Mouse (Mus musculus): Measurements from ENCODE around the gene Ap2m1. TPM values are rescaled to one million over a fixed set of nuclear protein-coding genes. Genes with fewer than 3 reads are reported as not detected.
A peak's percentile ranks its signal among the peaks of the same experiment; 100 is the strongest.

The Ap2m1 gene
- polyA plus RNA-seq, 1 experiment: 16.9 TPM

- H3K4me1 ChIP-seq (ENCODE audit: control insufficient read depth): peaks cover 53% of the 10 kb centered on the region
- H3K4me3 ChIP-seq (replicated peaks): peak overlapping the region; percentile 95
- peaks cover 33% of the 10 kb centered on the region for H3K36me3 ChIP-seq (ENCODE audit: control insufficient read depth)
- no peaks in the 10 kb centered on the region for H3K9me3 ChIP-seq (ENCODE audit: control insufficient read depth, low read length)
- H3K27me3 ChIP-seq (ENCODE audit: control insufficient read depth): no peaks in the 10 kb centered on the region
- TF ChIP-seq TAL1 (IDR thresholded peaks at IDR 0.05; ENCODE audit: low read length) (no peak), GATA1 (IDR thresholded peaks at IDR 0.05; ENCODE audit: low read length) (no peak)
Measured at GRCm38 (mm10) chr16:20517701-20518374, 17.4 kb upstream of the Ap2m1 start.

GRCm38 (mm10) chr16:20523886-20524285 is 11.4 kb upstream of the Ap2m1 start:
- TF ChIP-seq TAL1 (IDR thresholded peaks at IDR 0.05; ENCODE audit: low read length) (no peak), GATA1 (IDR thresholded peaks at IDR 0.05; ENCODE audit: low read length) (no peak)
- Histone ChIP-seq H3K36me3 (ENCODE audit: control insufficient read depth) (peaks cover 89% of the 10 kb centered on the region), H3K9me3 (ENCODE audit: control insufficient read depth, low read length) (no peaks in the 10 kb centered on the region), H3K4me1 (ENCODE audit: control insufficient read depth) (peaks cover 44% of the 10 kb centered on the region), H3K27me3 (ENCODE audit: control insufficient read depth) (no peaks in the 10 kb centered on the region), H3K4me3 (replicated peaks) (no peak overlapping the region)

- TF ChIP-seq GATA1 (IDR thresholded peaks at IDR 0.05; ENCODE audit: low read length): no peak
- H3K36me3 ChIP-seq (ENCODE audit: control insufficient read depth): peaks cover 93% of the 10 kb centered on the region
- H3K4me3 ChIP-seq (replicated peaks): no peak overlapping the region
- H3K9me3 ChIP-seq (ENCODE audit: control insufficient read depth, low read length): no peaks in the 10 kb centered on the region
- no peaks in the 10 kb centered on the region for H3K27me3 ChIP-seq (ENCODE audit: control insufficient read depth)
- peaks cover 26% of the 10 kb centered on the region for H3K4me1 ChIP-seq (ENCODE audit: control insufficient read depth)
Measured at GRCm38 (mm10) chr16:20528779-20529178, 6.5 kb upstream of the Ap2m1 start.

- H3K27me3 ChIP-seq (ENCODE audit: control insufficient read depth): no peaks in the 10 kb centered on the region
- no peaks in the 10 kb centered on the region for H3K9me3 ChIP-seq (ENCODE audit: control insufficient read depth, low read length)
- H3K36me3 ChIP-seq (ENCODE audit: control insufficient read depth): peaks cover 87% of the 10 kb centered on the region
- TF ChIP-seq TAL1 (IDR thresholded peaks at IDR 0.05; ENCODE audit: low read length): no peak
- TF ChIP-seq GATA1 (IDR thresholded peaks at IDR 0.05; ENCODE audit: low read length): no peak
- peaks cover 26% of the 10 kb centered on the region for H3K4me1 ChIP-seq (ENCODE audit: control insufficient read depth)
- no peak overlapping the region for H3K4me3 ChIP-seq (replicated peaks)
Measured at GRCm38 (mm10) chr16:20529375-20529774, 5.9 kb upstream of the Ap2m1 start.

GRCm38 (mm10) chr16:20530941-20531340 is 4.3 kb upstream of the Ap2m1 start:
- Histone ChIP-seq H3K4me1 (ENCODE audit: control insufficient read depth) (peaks cover 32% of the 10 kb centered on the region), H3K9me3 (ENCODE audit: control insufficient read depth, low read length) (no peaks in the 10 kb centered on the region), H3K27me3 (ENCODE audit: control insufficient read depth) (no peaks in the 10 kb centered on the region), H3K4me3 (replicated peaks) (no peak overlapping the region), H3K36me3 (ENCODE audit: control insufficient read depth) (peaks cover 73% of the 10 kb centered on the region)
- TF ChIP-seq GATA1 (IDR thresholded peaks at IDR 0.05; ENCODE audit: low read length): no peak

- Histone ChIP-seq H3K4me1 (ENCODE audit: control insufficient read depth) (peaks cover 39% of the 10 kb centered on the region), H3K27me3 (ENCODE audit: control insufficient read depth) (no peaks in the 10 kb centered on the region), H3K9me3 (ENCODE audit: control insufficient read depth, low read length) (no peaks in the 10 kb centered on the region), H3K36me3 (ENCODE audit: control insufficient read depth) (peaks cover 68% of the 10 kb centered on the region), H3K4me3 (replicated peaks) (peak overlapping the region; percentile 98)
- TF ChIP-seq GATA1 (IDR thresholded peaks at IDR 0.05; ENCODE audit: low read length): no peak
- no peak for TF ChIP-seq TAL1 (IDR thresholded peaks at IDR 0.05; ENCODE audit: low read length)
Measured at GRCm38 (mm10) chr16:20534617-20535295, 522 bp upstream of the Ap2m1 start.

- Histone ChIP-seq H3K4me3 (replicated peaks) (peak overlapping the region; percentile 98), H3K9me3 (ENCODE audit: control insufficient read depth, low read length) (no peaks in the 10 kb centered on the region), H3K36me3 (ENCODE audit: control insufficient read depth) (peaks cover 69% of the 10 kb centered on the region), H3K4me1 (ENCODE audit: control insufficient read depth) (peaks cover 44% of the 10 kb centered on the region), H3K27me3 (ENCODE audit: control insufficient read depth) (no peaks in the 10 kb centered on the region)
- no peak for TF ChIP-seq GATA1 (IDR thresholded peaks at IDR 0.05; ENCODE audit: low read length)
- no peak for TF ChIP-seq TAL1 (IDR thresholded peaks at IDR 0.05; ENCODE audit: low read length)
Measured at GRCm38 (mm10) chr16:20536081-20536665, 895 bp downstream of the Ap2m1 start.

- H3K27me3 ChIP-seq (ENCODE audit: control insufficient read depth): no peaks in the 10 kb centered on the region
- H3K4me3 ChIP-seq (replicated peaks): peak overlapping the region; percentile 98
- peaks cover 44% of the 10 kb centered on the region for H3K4me1 ChIP-seq (ENCODE audit: control insufficient read depth)
- H3K36me3 ChIP-seq (ENCODE audit: control insufficient read depth): peaks cover 69% of the 10 kb centered on the region
- H3K9me3 ChIP-seq (ENCODE audit: control insufficient read depth, low read length): no peaks in the 10 kb centered on the region
- no peak for TF ChIP-seq GATA1 (IDR thresholded peaks at IDR 0.05; ENCODE audit: low read length)
- no peak for TF ChIP-seq TAL1 (IDR thresholded peaks at IDR 0.05; ENCODE audit: low read length)
Measured at GRCm38 (mm10) chr16:20537071-20537471, 1.8 kb downstream of the Ap2m1 start.

- Histone ChIP-seq H3K36me3 (ENCODE audit: control insufficient read depth) (peaks cover 70% of the 10 kb centered on the region), H3K9me3 (ENCODE audit: control insufficient read depth, low read length) (no peaks in the 10 kb centered on the region), H3K27me3 (ENCODE audit: control insufficient read depth) (no peaks in the 10 kb centered on the region), H3K4me3 (replicated peaks) (peak overlapping the region; percentile 98), H3K4me1 (ENCODE audit: control insufficient read depth) (peaks cover 44% of the 10 kb centered on the region)
- TF ChIP-seq TAL1 (IDR thresholded peaks at IDR 0.05; ENCODE audit: low read length): no peak
- TF ChIP-seq GATA1 (IDR thresholded peaks at IDR 0.05; ENCODE audit: low read length): no peak
Measured at GRCm38 (mm10) chr16:20537601-20538320, 2.5 kb downstream of the Ap2m1 start.

Measured in erythroblast, embryonic 14.5 days (primary cell).